Mouse (Mus musculus) hindbrain, embryonic 15.5 days (tissue): ENCODE measurements around the gene Fgf12. TPM values are rescaled to one million over a fixed set of nuclear protein-coding genes. Genes with fewer than 3 reads are reported as not detected.
A peak's percentile ranks its signal among the peaks of the same experiment; 100 is the strongest.

ENCODE experiments used
- microRNA counts: library from miRNA; unstranded; fragments of <30 nt; microRNA quantifications from one replicate; lab custom pipeline; 2016
- microRNA-seq: library from miRNA; unstranded; fragments of <30 nt; microRNA quantifications from one replicate; pipeline ENCODE4, GENCODE M21; 2016
- polyA plus RNA-seq: library from polyadenylated mRNA; unstranded; fragments of >200 nt; fragmentation: Nextera tagmentation; extraction: Ambion mirVana; gene quantifications from 2 replicates; pipeline ENCODE4 v1.2.1, GENCODE M21; 2015

The Fgf12 gene
- polyA plus RNA-seq, 1 experiment from 2014 or later: 50.9 TPM

MicroRNAs encoded within 50 kb of the gene (microRNA counts, 519-probe panel; counts per million panel counts)
- 2,420 counts per million, percentile 35 among the panel's probes with 10 or more counts for microRNA mmu-miR-690 (lab: Ali Mortazavi, UCI)

Small RNAs within 50 kb of the gene (microRNA-seq; reads per million reads assigned to microRNA genes)
- gene Mir690: not detected

Other genes starting within 250 kb of the Fgf12 start
- 21.6 and 22.5 TPM in 2 replicates for gene Mb21d2, start 176.6 kb upstream of the Fgf12 start, polyA plus RNA-seq